Mouse (Mus musculus) kidney, adult 2 months (tissue): ENCODE data around the gene Sowahc.

Experiments used
- CTCF ChIP-seq: fragments of 200-500 bp; conservative IDR thresholded peaks from 2 replicates; pipeline ENCODE4 v1.5.1; 2011; ENCODE audit warnings: low read depth, mild to moderate bottlenecking, control low read depth, low read length, moderate library complexity, mixed read lengths; ENCODE audit not compliant: insufficient read depth, insufficient read length
- POLR2A ChIP-seq: fragments of 200-500 bp; IDR thresholded peaks from one replicate; pipeline ENCODE4 v1.6.1; 2011; ENCODE audit warnings: low read depth, low read length, control low read depth

GRCm38 (mm10) chr10:59235847-59236246 is 14.1 kb downstream of the Sowahc start:
- TF ChIP-seq CTCF (no peak), POLR2A (no peak)
